Mouse (Mus musculus) ES-Bruce4 (cell line): ENCODE data around the gene Runx3.

Experiments used
- CTCF ChIP-seq: IDR thresholded peaks from one replicate; pipeline ENCODE4 v1.8.1; 2011; ENCODE audit warnings: low read depth, low read length
- EP300 ChIP-seq: IDR thresholded peaks from 2 replicates; pipeline ENCODE4 v1.6.1; 2011; ENCODE audit warnings: low read depth, low read length; ENCODE audit not compliant: insufficient read depth
- POLR2A ChIP-seq: IDR thresholded peaks from one replicate; pipeline ENCODE4 v1.8.1; 2011; ENCODE audit warnings: low read length; ENCODE audit not compliant: insufficient read depth

DNA sequence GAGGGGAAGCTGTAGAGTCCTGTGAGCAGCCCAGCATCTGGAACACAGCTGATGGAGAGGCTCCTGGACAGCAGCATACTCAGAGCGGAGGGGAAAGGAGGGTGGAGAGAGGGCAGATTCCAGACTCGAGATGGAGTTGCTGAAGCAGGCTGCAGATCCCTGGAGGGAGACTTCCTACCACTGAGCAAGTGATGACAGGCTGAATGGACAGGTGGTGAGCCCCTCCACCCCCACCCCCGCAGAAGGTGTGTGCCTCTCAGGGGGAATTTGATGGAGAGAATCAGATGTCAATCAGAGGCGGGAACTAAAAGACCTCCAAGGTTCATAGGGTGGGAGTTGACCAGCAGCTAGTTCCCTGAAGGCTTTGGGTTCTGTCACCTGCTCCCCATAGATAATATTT, 13.5 kb upstream of the Runx3 start:
- TF ChIP-seq POLR2A (no peak), CTCF (no peak), EP300 (no peak)
